Mouse (Mus musculus) intestine, postnatal 0 days (tissue): ENCODE measurements around the gene Parp8. TPM values are rescaled to one million over a fixed set of nuclear protein-coding genes. Genes with fewer than 3 reads are reported as not detected.

Experiments
- ATAC-seq: fragments of 200-750 bp; cut with Nextera tagmentation; 2 replicates; pipeline ENCODE4 v1.8.0; 2017; ENCODE audit warnings: mild to moderate bottlenecking, moderate TSS enrichment, moderate library complexity
- H3K27ac ChIP-seq: fragments of 300-500 bp; sonication (generic); 2 replicates; pipeline ENCODE4 v1.5.1; 2014; ENCODE audit warnings: mild to moderate bottlenecking, low read depth, low read length, moderate library complexity
- H3K27me3 ChIP-seq: fragments of 300-500 bp; sonication (generic); replicated peaks from 2 replicates; pipeline ENCODE4 v1.6.1; 2014; ENCODE audit warnings: low read length, mixed read lengths; ENCODE audit not compliant: control insufficient read depth, insufficient read depth
- H3K36me3 ChIP-seq: fragments of 300-500 bp; sonication (generic); 2 replicates; pipeline ENCODE4 v1.6.1; 2014; ENCODE audit warnings: mild to moderate bottlenecking, moderate library complexity; ENCODE audit not compliant: control insufficient read depth, insufficient read depth
- H3K4me1 ChIP-seq: fragments of 300-500 bp; sonication (generic); replicated peaks from 2 replicates; pipeline ENCODE4 v1.6.1; 2014; ENCODE audit warnings: antibody characterized with exemption, low read length, mixed read lengths; ENCODE audit not compliant: control insufficient read depth, insufficient read depth
- H3K4me2 ChIP-seq: fragments of 300-500 bp; sonication (generic); replicated peaks from 2 replicates; pipeline ENCODE4 v1.6.1; 2014; ENCODE audit warnings: low read depth, mild to moderate bottlenecking, moderate library complexity
- H3K4me3 ChIP-seq: fragments of 300-500 bp; sonication (generic); 2 replicates; pipeline ENCODE4 v1.5.1; 2014; ENCODE audit warnings: low read depth, low read length
- H3K9ac ChIP-seq: fragments of 300-500 bp; sonication (generic); 2 replicates; pipeline ENCODE4 v1.6.1; 2014; ENCODE audit warnings: mild to moderate bottlenecking, low read depth, low read length
- H3K9me3 ChIP-seq: fragments of 300-500 bp; sonication (generic); 2 replicates; pipeline ENCODE4 v1.6.1; 2016; ENCODE audit warnings: mixed run types; ENCODE audit not compliant: control insufficient read depth
- CTCF ChIP-seq: sonication (generic); IDR thresholded peaks from 2 replicates; pipeline ENCODE4 v1.5.1; 2016; ENCODE audit warnings: low read depth, mild to moderate bottlenecking, control low read depth, antibody characterized with exemption, moderate library complexity
- WGBS: fragments of 180-500 bp; shearing (Covaris S2); extraction: QIAGEN DNeasy Blood & Tissue Kit; methylation state at CpG from one replicate; pipeline ENCODE4 v1.1.7; 2014; 5-methylcytosine and 5-hydroxymethylcytosine counted together
- polyA plus RNA-seq: library from polyadenylated mRNA; unstranded; fragments of >200 nt; fragmentation: Nextera tagmentation; extraction: Ambion mirVana; gene quantifications from 2 replicates; pipeline ENCODE4 v1.2.1, GENCODE M21; 2015

Gene Parp8
- polyA plus RNA-seq, 1 experiment from 2014 or later: 2.2 TPM

DNA sequence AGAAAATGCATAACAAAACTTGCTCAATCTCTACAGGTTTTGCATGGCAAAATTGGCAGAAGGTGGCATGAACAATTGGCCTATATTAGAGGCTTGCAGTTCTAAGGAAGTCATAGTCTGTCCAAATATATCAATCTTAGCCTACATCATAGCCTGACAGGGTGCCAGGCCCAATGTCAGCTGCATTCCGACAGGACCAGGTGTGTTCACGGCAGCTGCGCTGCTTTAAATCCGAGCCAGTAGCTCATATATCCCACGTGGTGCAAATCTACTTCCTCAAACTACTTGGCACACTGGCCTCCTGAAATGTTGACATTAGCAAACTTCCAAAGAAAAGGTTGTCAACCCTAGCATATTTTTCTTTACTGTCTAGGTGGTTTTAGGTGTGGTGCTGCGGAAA lies 6.2 kb upstream of the Parp8 start:
- TF ChIP-seq CTCF: no peak
- H3K9ac ChIP-seq: no peak overlapping the region
- 45% methylated on average over 6 of the region's 6 CpGs for WGBS
- H3K27ac ChIP-seq: no peak overlapping the region
- no peaks in the 10 kb centered on the region for H3K4me1 ChIP-seq
- H3K9me3 ChIP-seq: no peaks in the 10 kb centered on the region
- H3K4me3 ChIP-seq: no peak overlapping the region
- no peaks in the 10 kb centered on the region for H3K36me3 ChIP-seq
- H3K4me2 ChIP-seq: no peak overlapping the region
- peak; percentile 65 for ATAC-seq
- no peaks in the 10 kb centered on the region for H3K27me3 ChIP-seq

DNA sequence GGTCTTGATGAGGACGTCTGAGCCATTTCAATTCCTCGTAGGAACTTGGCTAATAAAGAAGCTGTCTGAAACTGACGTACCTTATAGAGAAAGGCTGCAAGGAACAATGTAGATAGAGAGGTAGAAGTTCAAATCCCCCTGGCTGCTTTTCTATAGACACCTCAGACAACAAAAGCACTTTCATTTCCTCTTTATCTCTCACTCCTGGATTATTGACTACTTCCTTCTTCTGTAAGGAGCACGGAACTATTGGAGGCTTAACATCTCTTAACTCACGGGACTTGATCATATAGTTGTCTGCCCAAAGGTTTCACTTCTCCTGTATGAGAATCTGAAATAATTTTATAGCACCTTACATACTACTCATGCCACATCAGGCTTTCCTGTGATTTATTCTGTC lies 2.9 kb upstream of the Parp8 start:
- Histone ChIP-seq H3K9ac (no peak overlapping the region), H3K27ac (no peak overlapping the region), H3K4me3 (no peak overlapping the region), H3K4me2 (no peak overlapping the region), H3K4me1 (no peaks in the 10 kb centered on the region), H3K36me3 (no peaks in the 10 kb centered on the region), H3K27me3 (0 out of 2 replicates have a peak, but pooled peaks cover 4% of the 10 kb centered on the region), H3K9me3 (no peaks in the 10 kb centered on the region)
- no peak for ATAC-seq
- 62% methylated on average over 5 of the region's 5 CpGs for WGBS
- no peak for TF ChIP-seq CTCF

DNA sequence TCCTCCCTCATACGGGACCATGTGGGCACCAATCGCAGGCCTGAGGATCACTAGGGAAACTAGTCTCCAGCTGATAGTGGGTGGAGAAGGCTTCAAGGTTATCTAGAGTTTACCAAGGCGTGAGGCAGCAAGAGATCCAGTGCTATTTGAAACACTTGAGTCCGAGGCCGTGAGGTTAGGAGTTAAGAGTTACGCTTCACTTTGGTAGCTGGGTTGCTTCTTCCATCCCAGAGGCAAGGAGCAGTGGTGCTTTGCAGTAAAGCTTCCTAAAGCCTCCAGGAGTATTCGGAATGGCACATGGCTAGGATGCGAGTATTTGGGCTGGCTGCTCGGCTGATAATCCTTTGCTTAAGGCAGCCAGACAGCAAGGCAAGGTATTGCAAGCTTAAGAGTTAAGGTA lies 2.0 kb upstream of the Parp8 start:
- no peak overlapping the region for H3K4me2 ChIP-seq
- H3K4me1 ChIP-seq: no peaks in the 10 kb centered on the region
- 86% methylated on average over 9 of the region's 9 CpGs for WGBS
- no peak for TF ChIP-seq CTCF
- H3K27me3 ChIP-seq: 0 out of 2 replicates have a peak, but pooled peaks cover 4% of the 10 kb centered on the region
- no peak overlapping the region for H3K9ac ChIP-seq
- ATAC-seq: no peak
- no peaks in the 10 kb centered on the region for H3K36me3 ChIP-seq
- no peaks in the 10 kb centered on the region for H3K9me3 ChIP-seq
- H3K4me3 ChIP-seq: no peak overlapping the region
- H3K27ac ChIP-seq: no peak overlapping the region

DNA sequence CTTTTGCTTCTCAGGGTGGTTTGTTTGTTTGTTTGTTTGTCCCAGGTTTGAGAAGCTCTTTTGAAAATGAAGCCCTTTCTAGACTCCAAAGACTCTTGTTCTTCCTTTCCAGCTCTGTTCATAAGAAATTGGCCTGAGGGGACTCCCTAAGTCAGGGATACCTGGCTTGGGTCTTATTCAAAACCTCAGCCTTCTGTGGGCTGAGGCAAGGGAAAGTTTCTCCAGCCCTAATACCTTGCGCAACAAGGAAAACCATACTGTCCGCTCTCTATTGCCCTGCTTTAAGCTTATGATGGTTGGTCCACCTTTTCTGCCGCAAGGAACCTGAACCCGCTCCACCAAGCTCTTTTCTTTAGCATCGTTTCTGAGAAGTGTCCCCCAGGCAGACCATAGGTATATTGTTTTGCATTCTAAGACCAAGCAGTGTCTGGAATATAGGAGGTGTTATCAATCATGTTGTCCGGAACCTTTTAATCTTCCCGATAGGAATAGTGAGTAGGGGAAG lies 991 bp upstream of the Parp8 start:
- ATAC-seq: no peak
- Histone ChIP-seq H3K36me3 (no peaks in the 10 kb centered on the region), H3K9me3 (no peaks in the 10 kb centered on the region), H3K27me3 (0 out of 2 replicates have a peak, but pooled peaks cover 4% of the 10 kb centered on the region), H3K4me3 (no peak overlapping the region), H3K4me1 (no peaks in the 10 kb centered on the region), H3K4me2 (peak overlapping the region; percentile 85; the same call in 1 of the 2 replicates), H3K9ac (no peak overlapping the region), H3K27ac (no peak overlapping the region)
- 75% methylated on average over 7 of the region's 7 CpGs for WGBS
- no peak for TF ChIP-seq CTCF

DNA sequence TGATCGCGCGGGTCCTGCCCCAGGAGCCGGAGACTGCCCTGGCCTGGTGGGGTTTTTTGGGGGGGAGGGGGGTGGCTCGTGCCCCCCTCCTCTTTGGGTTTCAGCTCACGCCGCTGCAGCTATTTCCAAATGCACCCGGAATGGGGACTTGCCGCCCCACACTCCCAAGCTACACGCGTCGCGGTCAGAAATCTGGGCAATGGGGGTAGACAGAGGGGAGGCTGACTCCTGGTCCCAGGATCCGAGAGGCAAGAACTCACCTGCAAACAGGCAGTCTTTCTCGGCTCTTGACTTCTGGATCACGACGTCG lies 466 bp downstream of the Parp8 start:
- H3K27me3 ChIP-seq: 0 out of 2 replicates have a peak, but pooled peaks cover 4% of the 10 kb centered on the region
- H3K4me2 ChIP-seq: peak overlapping the region; percentile 85
- ATAC-seq: peak; percentile 24
- H3K9ac ChIP-seq: peak overlapping the region; percentile 55
- no peaks in the 10 kb centered on the region for H3K36me3 ChIP-seq
- H3K9me3 ChIP-seq: no peaks in the 10 kb centered on the region
- no peaks in the 10 kb centered on the region for H3K4me1 ChIP-seq
- H3K27ac ChIP-seq: peak overlapping the region; percentile 52; the same call in 1 of the 2 replicates
- under 1% methylated on average over 18 of the region's 18 CpGs for WGBS
- TF ChIP-seq CTCF: no peak
- peak overlapping the region; percentile 61 for H3K4me3 ChIP-seq

DNA sequence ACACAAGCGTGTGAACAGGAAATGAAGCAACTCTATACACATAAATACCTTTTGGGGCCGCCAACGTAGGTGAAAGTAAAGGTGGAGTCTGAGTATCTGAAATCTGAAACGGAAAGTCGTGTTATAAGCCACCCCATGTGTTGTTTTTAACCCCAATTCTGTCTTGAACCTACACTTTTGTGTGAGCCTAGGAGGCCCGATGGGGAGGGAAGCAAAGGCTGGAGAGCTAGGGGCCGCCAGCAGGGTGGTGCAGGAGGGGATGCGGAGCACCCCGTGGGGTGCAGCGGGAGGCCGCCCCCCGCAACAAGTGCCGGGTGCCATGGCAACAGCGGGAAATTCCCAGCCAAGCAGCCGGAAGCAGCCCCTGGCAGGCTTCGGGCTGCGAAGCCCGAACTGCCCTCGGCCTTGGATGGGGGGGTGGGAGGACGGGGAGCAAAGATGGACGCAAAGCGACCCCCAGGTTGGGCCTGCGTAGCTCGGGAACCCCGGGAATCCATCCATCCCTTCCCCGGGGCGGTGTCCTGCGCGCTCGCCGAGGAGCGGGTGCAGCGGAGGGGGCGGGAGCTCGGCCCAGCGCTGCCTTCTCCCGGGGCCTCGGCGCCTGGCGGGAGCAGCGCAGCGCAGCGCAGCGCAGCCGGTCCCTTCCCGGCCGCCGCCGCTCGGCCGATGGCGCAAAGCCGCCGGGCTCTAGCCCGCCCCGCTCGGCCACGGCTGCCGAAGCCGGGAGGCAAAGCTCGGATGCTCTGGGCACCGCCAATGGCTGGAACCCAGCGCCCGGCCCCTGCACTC lies 1.0 kb downstream of the Parp8 start:
- Histone ChIP-seq H3K9ac (peak overlapping the region; percentile 55), H3K4me1 (no peaks in the 10 kb centered on the region), H3K4me3 (peak overlapping the region; percentile 61), H3K4me2 (peak overlapping the region; percentile 85), H3K36me3 (no peaks in the 10 kb centered on the region), H3K27me3 (0 out of 2 replicates have a peak, but pooled peaks cover 4% of the 10 kb centered on the region), H3K27ac (peak overlapping the region; percentile 52; the same call in 1 of the 2 replicates), H3K9me3 (no peaks in the 10 kb centered on the region)
- ATAC-seq: peak; percentile 66
- under 1% methylated on average over 53 of the region's 64 CpGs for WGBS
- no peak for TF ChIP-seq CTCF
